Mouse (Mus musculus) c-Kit-positive CD71-negative TER-119-negative erythroid progenitor cells, embryonic 14.5 days (primary cell): Measurements from ENCODE around the gene Kcnh4.
A peak's percentile ranks its signal among the peaks of the same experiment; 100 is the strongest.

Experiments used
- DNase-seq: peaks from one replicate; pipeline ENCODE4 v3.0.0-alpha.2; 2013; ENCODE audit warnings: low read depth

Gene Kcnh4

GRCm38 (mm10) chr11:100709201-100709810, 50.4 kb downstream of the Kcnh4 start:
- DNase-seq, result no peak

GRCm38 (mm10) chr11:100705095-100705747, 54.5 kb downstream of the Kcnh4 start:
- no peak for DNase-seq

GRCm38 (mm10) chr11:100703851-100704531, 55.8 kb downstream of the Kcnh4 start, which contains the start of gene Dhx58:
Dhx58 (minus strand) TSS chr11:100704271.
- DNase-seq, result no peak

- DNase-seq, result no peak
Measured at GRCm38 (mm10) chr11:100703366-100703765, 56.4 kb downstream of the Kcnh4 start.

- DNase-seq, result no peak
Measured at GRCm38 (mm10) chr11:100702906-100703305, 56.8 kb downstream of the Kcnh4 start.

- DNase-seq, result peak; percentile 81
Measured at GRCm38 (mm10) chr11:100702081-100702851, 57.5 kb downstream of the Kcnh4 start.

- peak; percentile 81 for DNase-seq
Measured at GRCm38 (mm10) chr11:100701301-100701700, 58.4 kb downstream of the Kcnh4 start.

GRCm38 (mm10) chr11:100700710-100701109, 59.0 kb downstream of the Kcnh4 start:
- DNase-seq, result no peak

- no peak for DNase-seq
Measured at GRCm38 (mm10) chr11:100697921-100698320, 61.8 kb downstream of the Kcnh4 start.

- peak; percentile 56 for DNase-seq
Measured at GRCm38 (mm10) chr11:100694926-100695325, 64.8 kb downstream of the Kcnh4 start.

GRCm38 (mm10) chr11:100693154-100693553, 66.6 kb downstream of the Kcnh4 start:
- DNase-seq, result no peak

GRCm38 (mm10) chr11:100692164-100692616, 67.6 kb downstream of the Kcnh4 start, which contains the start of gene Zfp385c:
Zfp385c (minus strand) TSS chr11:100692455.
- no peak for DNase-seq

- no peak for DNase-seq
Measured at GRCm38 (mm10) chr11:100690389-100690788, 69.4 kb downstream of the Kcnh4 start.
